Mouse (Mus musculus): ENCODE measurements around the gene Olfr155. TPM values are rescaled to one million over a fixed set of nuclear protein-coding genes. Genes with fewer than 3 reads are reported as not detected.

The Olfr155 gene
- polyA plus RNA-seq (2016; fragmentation: Nextera tagmentation; extraction: Ambion mirVana), result not detected in 2 replicates

- Histone ChIP-seq H3K36me3 (no peaks in the 10 kb centered on the region), H3K27ac (no peak within 1 kb of the TSS), H3K4me1 (replicated peaks) (no peaks in the 10 kb centered on the region), H3K9me3 (no peaks in the 10 kb centered on the region), H3K27me3 (ENCODE audit: insufficient read depth, poor library complexity, severe bottlenecking) (no peaks in the 10 kb centered on the region), H3K4me3 (no peak within 1 kb of the TSS)
- DNase-seq (ENCODE audit: low spot score), result no peak
- 84% methylated on average over 6 of the region's 6 CpGs for WGBS
Measured at GRCm38 (mm10) chr4:43851265-43851664, at the start of gene Olfr155. Gene Olfr155 (plus strand): TSS chr4:43851565.

GRCm38 (mm10) chr4:43822896-43823550 lies 28.3 kb upstream of the Olfr155 start:
- no peaks in the 10 kb centered on the region for H3K27me3 ChIP-seq (ENCODE audit: insufficient read depth, poor library complexity, severe bottlenecking)
- DNase-seq (ENCODE audit: low spot score), result no peak
- no peaks in the 10 kb centered on the region for H3K9me3 ChIP-seq
- H3K27ac ChIP-seq, result no peak overlapping the region
- H3K4me1 ChIP-seq (replicated peaks), result peaks cover 10% of the 10 kb centered on the region; the same call in 1 of the 2 replicates
- no peaks in the 10 kb centered on the region for H3K36me3 ChIP-seq
- H3K4me3 ChIP-seq, result no peak overlapping the region
- 88% methylated on average over 13 of the region's 13 CpGs for WGBS

- DNase-seq (ENCODE audit: low spot score), result peak; percentile 28
- Histone ChIP-seq H3K4me1 (replicated peaks) (peaks cover 10% of the 10 kb centered on the region; the same call in 1 of the 2 replicates), H3K9me3 (no peaks in the 10 kb centered on the region), H3K27me3 (ENCODE audit: insufficient read depth, poor library complexity, severe bottlenecking) (no peaks in the 10 kb centered on the region), H3K36me3 (no peaks in the 10 kb centered on the region), H3K4me3 (no peak within 1 kb of the TSS), H3K27ac (no peak within 1 kb of the TSS)
- 12% methylated on average over 7 of the region's 7 CpGs for WGBS
Measured at GRCm38 (mm10) chr4:43823845-43824337, 27.5 kb upstream of the Olfr155 start, which contains the start of gene Olfr156. Gene Olfr156 (minus strand): TSS chr4:43823895.

GRCm38 (mm10) chr4:43828806-43829205 lies 22.6 kb upstream of the Olfr155 start:
- Histone ChIP-seq H3K27ac (no peak overlapping the region), H3K36me3 (no peaks in the 10 kb centered on the region), H3K27me3 (ENCODE audit: insufficient read depth, poor library complexity, severe bottlenecking) (no peaks in the 10 kb centered on the region), H3K9me3 (no peaks in the 10 kb centered on the region), H3K4me1 (replicated peaks) (peaks cover 6% of the 10 kb centered on the region; the same call in 1 of the 2 replicates), H3K4me3 (no peak overlapping the region)
- WGBS, result 93% methylated on average over 4 of the region's 4 CpGs
- DNase-seq (ENCODE audit: low spot score), result no peak

- no peak for DNase-seq (ENCODE audit: low spot score)
Measured at GRCm38 (mm10) chr4:43832031-43832430, 19.3 kb upstream of the Olfr155 start.

GRCm38 (mm10) chr4:43833752-43834151 lies 17.6 kb upstream of the Olfr155 start:
- WGBS, result 75% methylated on average over 5 of the region's 5 CpGs
- Histone ChIP-seq H3K36me3 (no peaks in the 10 kb centered on the region), H3K27me3 (ENCODE audit: insufficient read depth, poor library complexity, severe bottlenecking) (no peaks in the 10 kb centered on the region), H3K4me3 (no peak overlapping the region), H3K27ac (no peak overlapping the region), H3K9me3 (no peaks in the 10 kb centered on the region), H3K4me1 (replicated peaks) (no peaks in the 10 kb centered on the region)
- DNase-seq (ENCODE audit: low spot score), result no peak

More at GRCm38 (mm10) chr4:43832031-43832430, 19.3 kb upstream of the Olfr155 start:
- no peaks in the 10 kb centered on the region for H3K36me3 ChIP-seq
- WGBS, result 72% methylated on average over 5 of the region's 5 CpGs
- H3K27me3 ChIP-seq (ENCODE audit: insufficient read depth, poor library complexity, severe bottlenecking), result no peaks in the 10 kb centered on the region
- no peak overlapping the region for H3K27ac ChIP-seq
- no peak overlapping the region for H3K4me3 ChIP-seq
- no peaks in the 10 kb centered on the region for H3K9me3 ChIP-seq
- no peaks in the 10 kb centered on the region for H3K4me1 ChIP-seq (replicated peaks)

GRCm38 (mm10) chr4:43834749-43835148 lies 16.6 kb upstream of the Olfr155 start:
- Histone ChIP-seq H3K4me1 (replicated peaks) (no peaks in the 10 kb centered on the region), H3K9me3 (no peaks in the 10 kb centered on the region), H3K27me3 (ENCODE audit: insufficient read depth, poor library complexity, severe bottlenecking) (no peaks in the 10 kb centered on the region), H3K36me3 (no peaks in the 10 kb centered on the region), H3K4me3 (no peak overlapping the region), H3K27ac (no peak overlapping the region)
- DNase-seq (ENCODE audit: low spot score), result no peak
- 74% methylated on average over 4 of the region's 4 CpGs for WGBS

- Histone ChIP-seq H3K27ac (no peak overlapping the region), H3K36me3 (no peaks in the 10 kb centered on the region), H3K27me3 (ENCODE audit: insufficient read depth, poor library complexity, severe bottlenecking) (no peaks in the 10 kb centered on the region), H3K9me3 (peaks cover 5% of the 10 kb centered on the region; the same call in 1 of the 2 replicates), H3K4me1 (replicated peaks) (no peaks in the 10 kb centered on the region), H3K4me3 (no peak overlapping the region)
- DNase-seq (ENCODE audit: low spot score), result no peak
- 79% methylated on average over 3 of the region's 3 CpGs for WGBS
Measured at GRCm38 (mm10) chr4:43838326-43838725, 13.0 kb upstream of the Olfr155 start.

- Histone ChIP-seq H3K27ac (no peak within 1 kb of the TSS), H3K36me3 (no peaks in the 10 kb centered on the region), H3K4me1 (replicated peaks) (no peaks in the 10 kb centered on the region), H3K4me3 (no peak within 1 kb of the TSS), H3K27me3 (ENCODE audit: insufficient read depth, poor library complexity, severe bottlenecking) (no peaks in the 10 kb centered on the region), H3K9me3 (peaks cover 9% of the 10 kb centered on the region; the same call in 1 of the 2 replicates)
- 78% methylated on average over 1 of the region's 1 CpGs for WGBS
- DNase-seq (ENCODE audit: low spot score), result no peak
Measured at GRCm38 (mm10) chr4:43840101-43840500, 11.3 kb upstream of the Olfr155 start, which contains the start of gene Olfr157. Gene Olfr157 (minus strand): TSS chr4:43840201.

GRCm38 (mm10) chr4:43854101-43854500 lies 2.7 kb downstream of the Olfr155 start:
- H3K9me3 ChIP-seq, result no peaks in the 10 kb centered on the region
- no peaks in the 10 kb centered on the region for H3K36me3 ChIP-seq
- WGBS, result 78% methylated on average over 8 of the region's 8 CpGs
- H3K4me1 ChIP-seq (replicated peaks), result no peaks in the 10 kb centered on the region
- no peak for DNase-seq (ENCODE audit: low spot score)
- no peak overlapping the region for H3K4me3 ChIP-seq
- no peak overlapping the region for H3K27ac ChIP-seq
- no peaks in the 10 kb centered on the region for H3K27me3 ChIP-seq (ENCODE audit: insufficient read depth, poor library complexity, severe bottlenecking)

GRCm38 (mm10) chr4:43859886-43860285 lies 8.5 kb downstream of the Olfr155 start:
- no peak overlapping the region for H3K4me3 ChIP-seq
- H3K27ac ChIP-seq, result no peak overlapping the region
- no peaks in the 10 kb centered on the region for H3K9me3 ChIP-seq
- H3K27me3 ChIP-seq (ENCODE audit: insufficient read depth, poor library complexity, severe bottlenecking), result 0 out of 2 replicates have a peak, but pooled peaks cover 4% of the 10 kb centered on the region
- WGBS, result 81% methylated on average over 10 of the region's 10 CpGs
- no peak for DNase-seq (ENCODE audit: low spot score)
- H3K36me3 ChIP-seq, result no peaks in the 10 kb centered on the region
- peaks cover 5% of the 10 kb centered on the region for H3K4me1 ChIP-seq (replicated peaks)

GRCm38 (mm10) chr4:43860744-43861519 lies 9.6 kb downstream of the Olfr155 start:
- peak; percentile 70 for DNase-seq (ENCODE audit: low spot score)
- no peaks in the 10 kb centered on the region for H3K9me3 ChIP-seq
- 0 out of 2 replicates have a peak, but pooled peaks cover 4% of the 10 kb centered on the region for H3K27me3 ChIP-seq (ENCODE audit: insufficient read depth, poor library complexity, severe bottlenecking)
- no peak overlapping the region for H3K27ac ChIP-seq
- H3K4me1 ChIP-seq (replicated peaks), result peaks cover 5% of the 10 kb centered on the region
- H3K4me3 ChIP-seq, result no peak overlapping the region
- WGBS, result 19% methylated on average over 14 of the region's 14 CpGs
- no peaks in the 10 kb centered on the region for H3K36me3 ChIP-seq

GRCm38 (mm10) chr4:43863298-43863697 lies 11.9 kb downstream of the Olfr155 start:
- Histone ChIP-seq H3K27ac (no peak overlapping the region), H3K36me3 (no peaks in the 10 kb centered on the region), H3K4me1 (replicated peaks) (peaks cover 5% of the 10 kb centered on the region), H3K4me3 (no peak overlapping the region), H3K27me3 (ENCODE audit: insufficient read depth, poor library complexity, severe bottlenecking) (0 out of 2 replicates have a peak, but pooled peaks cover 4% of the 10 kb centered on the region), H3K9me3 (no peaks in the 10 kb centered on the region)
- 72% methylated on average over 4 of the region's 4 CpGs for WGBS
- DNase-seq (ENCODE audit: low spot score), result no peak
